Mouse (Mus musculus): Measurements from ENCODE around the gene Smbd1.
A peak's percentile ranks its signal among the peaks of the same experiment; 100 is the strongest.

Gene Smbd1

DNA sequence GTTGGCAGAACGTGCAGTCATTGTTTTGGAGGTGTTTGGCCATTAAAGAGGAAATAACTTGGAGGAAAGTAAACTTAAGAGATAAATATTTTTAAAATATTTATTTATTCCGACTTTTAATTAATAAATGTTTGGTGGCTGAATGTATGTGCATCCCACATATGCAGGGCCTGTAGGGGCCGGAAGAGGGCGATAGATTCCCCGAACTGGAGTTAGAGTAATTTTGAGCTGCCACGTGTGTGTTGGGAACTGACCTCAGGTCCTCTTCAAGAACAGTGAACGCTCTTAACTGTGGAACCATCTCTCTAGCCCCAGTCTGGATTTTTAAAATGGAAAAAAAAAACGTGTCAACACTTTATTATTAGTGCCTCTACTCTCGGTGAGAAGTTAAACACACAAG lies 3.1 kb upstream of the Smbd1 start:
- DNase-seq (ENCODE audit: low spot score), result no peak

DNA sequence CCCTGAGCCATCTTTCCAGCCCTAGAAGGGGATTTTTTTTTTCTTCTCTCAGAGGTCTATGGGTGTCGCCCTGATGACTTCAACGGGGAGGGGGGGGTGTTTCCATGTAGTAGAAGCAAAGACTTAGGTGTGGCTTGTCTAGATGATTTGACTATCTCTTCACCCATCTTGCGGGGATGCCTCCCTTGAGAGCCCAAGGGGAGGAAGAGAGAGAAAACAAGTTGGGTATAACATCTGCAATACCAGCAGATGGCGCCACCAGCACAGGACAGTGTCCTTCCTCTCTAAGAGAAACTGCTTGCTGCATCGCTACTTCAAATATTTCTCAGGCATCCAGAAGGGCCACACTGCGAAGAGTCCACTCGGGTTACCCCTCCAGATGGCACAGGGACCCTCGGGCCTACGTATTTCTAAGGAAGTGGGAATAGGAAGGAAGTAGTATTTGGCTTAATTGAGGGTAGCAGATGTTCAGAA lies 2.6 kb upstream of the Smbd1 start:
- peak; percentile 91 for DNase-seq (ENCODE audit: low spot score)

DNA sequence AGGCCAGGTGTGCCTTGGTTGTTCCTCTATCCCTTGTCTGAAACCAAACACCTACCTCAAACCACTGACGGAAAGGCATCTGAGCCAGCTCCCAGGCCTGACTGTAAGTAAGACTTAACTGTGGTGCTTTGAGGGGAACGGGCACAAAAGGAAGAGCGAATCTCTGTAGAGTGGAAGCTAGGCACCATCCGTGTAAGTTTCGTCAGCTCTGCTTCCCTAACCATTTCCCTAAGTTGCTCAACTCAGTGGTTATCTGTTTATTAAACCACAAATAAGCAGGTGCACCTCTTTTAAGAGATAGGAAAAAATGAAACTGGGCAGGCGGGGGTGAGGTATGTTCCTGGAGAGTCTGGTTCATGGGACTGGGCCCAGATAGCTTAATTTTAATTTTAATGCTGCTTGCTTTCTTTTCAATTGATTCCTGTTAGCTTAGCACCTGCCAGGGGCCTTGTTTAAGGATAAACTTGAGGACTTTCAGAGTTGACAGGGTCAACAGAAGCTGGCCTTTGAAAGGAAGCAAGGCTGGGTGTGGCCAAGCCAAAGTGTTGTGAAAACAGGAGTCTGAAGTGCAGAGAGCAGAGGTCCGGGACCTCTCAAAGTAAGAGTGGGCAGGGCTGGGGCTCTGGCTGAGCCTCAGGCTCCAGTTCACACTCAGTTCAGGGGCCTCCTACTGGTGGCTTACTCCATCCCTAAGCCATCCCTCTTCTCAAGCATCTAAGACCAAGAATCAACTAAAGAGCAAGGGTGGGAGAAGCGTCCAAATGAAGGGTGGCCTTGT lies 2.7 kb downstream of the Smbd1 start:
- DNase-seq (ENCODE audit: low spot score), result no peak

DNA sequence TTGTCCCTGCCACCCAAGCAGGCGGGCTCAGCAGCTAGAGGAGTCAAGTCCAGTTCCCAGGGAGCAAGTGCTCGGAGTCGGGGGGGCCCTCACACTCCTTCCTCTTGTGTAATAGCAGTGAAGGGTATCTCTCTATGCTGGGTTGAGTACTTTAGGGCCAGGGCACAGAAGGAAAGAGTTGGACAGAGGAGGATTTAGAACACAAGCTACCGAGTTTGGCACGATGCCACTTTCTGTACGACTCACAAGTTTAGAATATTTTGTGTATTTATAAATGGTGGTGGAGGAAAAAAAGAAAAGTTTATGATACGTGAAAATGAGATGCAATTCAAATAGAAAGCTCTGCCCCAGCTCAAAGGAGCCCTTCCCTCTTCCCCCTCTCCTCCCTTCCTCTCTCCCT lies 5.1 kb downstream of the Smbd1 start:
- DNase-seq (ENCODE audit: low spot score), result no peak

- no peak for DNase-seq (ENCODE audit: low spot score)
Observed at GRCm38 (mm10) chr16:32803901-32804300, 6.4 kb downstream of the Smbd1 start.

- DNase-seq (ENCODE audit: low spot score), result no peak
Observed at GRCm38 (mm10) chr16:32803252-32803853, 6.9 kb downstream of the Smbd1 start.

- no peak for DNase-seq (ENCODE audit: low spot score)
Observed at GRCm38 (mm10) chr16:32797426-32797689, 12.9 kb downstream of the Smbd1 start, which contains the start of gene Muc20. Gene Muc20, minus strand, starts transcription at chr16:32797435.

GRCm38 (mm10) chr16:32796676-32797425 lies 13.4 kb downstream of the Smbd1 start:
- no peak for DNase-seq (ENCODE audit: low spot score)

- DNase-seq (ENCODE audit: low spot score), result no peak
Observed at GRCm38 (mm10) chr16:32795177-32795576, 15.1 kb downstream of the Smbd1 start.

DNA sequence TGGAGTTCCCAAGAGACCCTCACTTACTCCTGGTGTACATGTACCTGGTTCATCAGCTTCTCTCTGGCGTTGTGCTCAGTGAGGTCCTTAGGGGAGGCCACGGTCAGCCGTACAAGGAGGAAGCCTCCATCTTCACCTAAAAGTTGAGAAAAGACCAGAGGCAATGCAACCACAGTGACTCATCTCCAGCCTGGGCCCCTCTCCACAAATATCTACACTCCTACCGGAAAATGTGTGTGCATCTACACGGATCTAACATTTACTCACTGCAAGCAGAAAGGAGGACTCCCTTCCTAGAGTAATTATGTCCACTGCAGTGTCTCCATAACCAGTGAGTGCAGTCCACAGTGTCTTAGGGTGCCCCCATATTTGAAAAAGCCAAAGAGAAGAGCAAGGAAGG lies 20.2 kb downstream of the Smbd1 start:
- no peak for DNase-seq (ENCODE audit: low spot score)

DNA sequence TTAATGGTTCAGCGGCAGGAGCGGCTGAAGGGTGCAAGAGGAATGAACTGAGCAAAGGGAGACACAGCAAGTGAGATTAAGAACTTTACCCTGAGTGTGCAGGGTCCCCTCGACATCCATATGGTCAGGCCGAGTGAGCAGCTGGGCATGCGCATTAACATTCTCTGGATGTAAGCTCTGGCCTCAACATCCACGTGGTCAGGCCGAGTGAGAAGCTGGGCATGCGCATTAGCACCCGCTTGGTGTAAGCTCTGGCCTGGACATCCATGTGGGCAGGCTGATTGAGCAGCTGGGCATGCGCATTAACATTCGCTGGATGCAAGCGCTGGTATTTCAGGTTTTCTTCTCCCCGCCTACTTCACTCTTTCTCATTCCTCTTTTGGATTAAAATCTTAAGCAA lies 25.4 kb downstream of the Smbd1 start:
- DNase-seq (ENCODE audit: low spot score), result no peak

DNA sequence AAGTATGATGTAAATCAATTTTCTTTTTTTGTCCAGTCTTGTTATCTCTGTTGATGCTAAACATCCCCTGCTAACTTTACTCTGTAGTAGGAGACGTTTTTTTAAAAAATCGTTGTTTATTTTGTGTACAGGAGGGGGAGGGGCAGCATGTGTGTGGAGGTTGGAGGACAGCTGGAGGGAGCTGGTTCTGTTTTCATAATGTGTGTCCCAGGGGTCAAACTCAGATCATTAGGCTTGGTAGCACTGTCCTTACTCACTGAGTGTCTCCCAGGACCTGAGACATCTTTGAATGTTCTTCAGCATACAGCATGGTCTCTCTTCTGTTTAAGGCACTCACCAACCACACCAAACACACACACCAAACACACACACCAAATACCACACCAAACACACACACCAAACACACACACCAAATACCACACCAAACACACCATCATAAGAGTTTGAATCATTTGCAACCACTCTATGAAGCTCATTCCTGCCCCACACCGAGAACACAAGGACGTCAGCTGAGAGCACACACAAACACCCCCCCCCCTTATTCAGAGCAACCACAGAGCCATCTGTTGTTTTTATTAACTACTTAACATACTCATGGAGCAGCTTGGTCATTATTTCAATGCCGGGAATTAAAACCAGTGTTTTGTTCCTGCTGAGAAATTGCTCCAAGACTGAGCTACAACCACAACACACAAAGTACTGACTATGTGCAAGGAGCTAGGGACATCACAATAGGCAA lies 26.8 kb downstream of the Smbd1 start:
- DNase-seq (ENCODE audit: low spot score), result no peak

DNA sequence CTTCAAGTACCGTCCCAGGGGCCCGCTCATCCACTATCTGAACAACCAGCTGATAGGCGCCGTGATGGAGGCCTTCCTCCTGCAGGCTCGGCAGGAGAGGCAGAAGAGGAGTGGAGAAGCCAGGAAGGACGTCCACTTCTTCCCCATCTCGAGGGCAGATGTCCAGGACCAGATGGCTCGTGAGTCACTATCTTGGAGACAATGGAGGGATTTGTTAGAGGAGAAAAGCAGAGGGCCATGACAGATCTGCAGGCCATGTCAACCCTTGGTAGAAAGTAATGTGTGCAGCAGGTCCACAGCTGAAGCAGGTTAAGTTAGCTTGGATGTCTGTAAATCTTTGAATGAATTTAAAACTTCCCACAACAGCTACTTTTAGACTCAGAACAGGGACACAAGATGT lies 31.3 kb downstream of the Smbd1 start:
- DNase-seq (ENCODE audit: low spot score), result no peak

DNA sequence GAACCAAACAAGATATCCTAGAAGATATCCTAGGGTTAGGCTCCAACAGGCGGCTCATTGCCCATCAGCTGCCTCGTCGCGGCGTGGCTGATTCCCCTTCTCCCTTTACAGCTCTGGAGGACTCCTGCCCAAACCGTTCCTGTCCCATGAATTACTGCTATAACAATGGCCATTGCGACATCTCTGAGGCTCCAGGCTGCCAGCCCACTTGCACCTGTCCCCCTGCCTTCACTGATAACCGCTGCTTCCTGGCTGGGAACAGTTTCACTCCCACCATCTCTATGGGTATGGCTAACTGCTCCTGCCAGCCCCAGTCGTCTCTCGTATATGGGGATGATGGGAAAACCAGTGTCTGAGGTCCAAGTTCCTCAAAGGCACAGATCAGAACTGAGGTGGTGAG lies 33.6 kb downstream of the Smbd1 start:
- no peak for DNase-seq (ENCODE audit: low spot score)

GRCm38 (mm10) chr16:32766904-32767303 lies 43.4 kb downstream of the Smbd1 start:
- no peak for DNase-seq (ENCODE audit: low spot score)

DNA sequence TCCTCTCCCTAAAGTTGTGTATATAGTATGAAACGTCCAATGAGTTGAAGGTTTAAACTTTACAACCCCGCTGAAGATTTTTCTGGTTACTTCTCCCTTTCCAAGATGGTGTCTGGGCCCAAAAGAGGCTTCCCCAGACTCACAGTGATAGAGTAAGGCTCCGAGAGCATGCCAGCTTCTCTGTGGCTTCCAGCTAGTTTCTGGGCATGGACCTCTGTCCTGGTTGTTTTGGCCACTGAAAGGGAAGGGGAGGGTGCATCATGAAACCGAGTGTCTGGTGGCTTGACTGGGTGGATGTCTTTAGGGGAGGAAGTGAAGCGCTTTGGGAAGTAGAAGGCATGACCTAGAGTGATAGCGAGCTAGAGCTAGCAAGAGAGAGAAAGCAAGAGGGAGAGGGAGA lies 45.3 kb downstream of the Smbd1 start:
- no peak for DNase-seq (ENCODE audit: low spot score)

DNA sequence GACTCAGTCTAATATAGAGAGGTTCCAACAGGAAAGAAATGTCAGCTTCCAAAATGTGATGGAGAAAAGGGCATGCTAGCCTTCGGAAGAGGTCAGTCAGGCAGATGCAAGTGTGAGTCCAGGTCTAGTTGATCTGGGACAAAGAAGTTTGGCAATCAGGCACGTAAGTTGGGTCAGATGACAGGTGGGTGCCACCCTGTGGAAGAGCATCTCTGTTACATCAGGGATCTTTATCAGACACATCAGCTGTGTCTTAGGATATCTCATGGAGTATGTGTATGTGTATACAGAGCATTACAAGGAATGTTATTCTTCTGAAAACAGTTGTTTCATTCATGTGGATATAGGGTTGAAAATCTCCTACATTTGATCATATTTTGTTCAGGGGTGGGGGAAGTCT lies 45.7 kb downstream of the Smbd1 start:
- no peak for DNase-seq (ENCODE audit: low spot score)
